Mouse (Mus musculus): ENCODE data around the gene Smyd1. TPM values are rescaled to one million over a fixed set of nuclear protein-coding genes. Genes with fewer than 3 reads are reported as not detected.

Gene Smyd1
- polyA plus RNA-seq, 1 experiment from 2014 or later, result 0.21 TPM

DNA sequence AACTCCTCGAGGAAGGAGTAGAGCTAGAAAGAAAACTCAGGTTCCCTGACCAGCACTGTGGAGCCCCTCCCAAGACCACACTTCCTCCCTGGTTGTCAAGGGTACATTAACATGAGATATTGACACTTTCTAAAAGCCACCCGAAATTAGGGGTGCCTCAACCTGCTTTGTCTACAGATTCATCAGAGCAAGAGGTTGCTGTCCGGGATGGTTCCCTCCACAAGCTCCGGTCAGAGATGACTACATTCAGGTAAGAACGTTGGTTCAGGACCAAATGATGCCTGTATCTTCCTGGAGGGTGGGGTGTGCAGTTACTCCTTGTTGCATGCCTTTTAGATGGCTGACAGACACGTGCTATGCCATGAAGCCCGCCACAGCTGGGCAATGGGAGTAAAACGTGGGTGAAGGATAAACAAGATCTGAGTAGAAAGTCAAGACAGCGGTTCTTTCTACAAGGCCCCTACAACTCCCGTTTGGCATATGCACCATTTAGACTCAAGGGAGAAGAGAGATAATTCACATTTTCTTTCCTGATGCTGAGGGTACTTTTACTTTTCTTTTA is 30.9 kb upstream of the Smyd1 start:
- no peak for ATAC-seq
- H3K4me2 ChIP-seq (ENCODE audit: low read length), result no peak overlapping the region
- no peak overlapping the region for H3K9ac ChIP-seq (ENCODE audit: low read depth, low read length)
- no peak overlapping the region for H3K27ac ChIP-seq (ENCODE audit: low read depth, low read length)
- no peaks in the 10 kb centered on the region for H3K27me3 ChIP-seq (replicated peaks; ENCODE audit: control insufficient read depth, insufficient read depth, low read length)
- WGBS, result 90% methylated on average over 10 of the region's 10 CpGs
- no peaks in the 10 kb centered on the region for H3K9me3 ChIP-seq (ENCODE audit: control insufficient read depth, low read length)
- no peaks in the 10 kb centered on the region for H3K4me1 ChIP-seq (ENCODE audit: control insufficient read depth, insufficient read depth, low read depth, low read length)
- H3K4me3 ChIP-seq (ENCODE audit: low read length), result no peak overlapping the region
- H3K36me3 ChIP-seq (ENCODE audit: control insufficient read depth, insufficient read depth, low read length), result no peaks in the 10 kb centered on the region

GRCm38 (mm10) chr6:71352201-71352600 is 30.2 kb upstream of the Smyd1 start:
- ATAC-seq, result no peak
- no peak overlapping the region for H3K4me2 ChIP-seq (ENCODE audit: low read length)
- H3K27me3 ChIP-seq (replicated peaks; ENCODE audit: control insufficient read depth, insufficient read depth, low read length), result no peaks in the 10 kb centered on the region
- 93% methylated on average over 6 of the region's 6 CpGs for WGBS
- no peaks in the 10 kb centered on the region for H3K9me3 ChIP-seq (ENCODE audit: control insufficient read depth, low read length)
- no peaks in the 10 kb centered on the region for H3K4me1 ChIP-seq (ENCODE audit: control insufficient read depth, insufficient read depth, low read depth, low read length)
- no peaks in the 10 kb centered on the region for H3K36me3 ChIP-seq (ENCODE audit: control insufficient read depth, insufficient read depth, low read length)
- no peak overlapping the region for H3K27ac ChIP-seq (ENCODE audit: low read depth, low read length)
- H3K9ac ChIP-seq (ENCODE audit: low read depth, low read length), result no peak overlapping the region
- no peak overlapping the region for H3K4me3 ChIP-seq (ENCODE audit: low read length)

- no peaks in the 10 kb centered on the region for H3K4me1 ChIP-seq (ENCODE audit: control insufficient read depth, insufficient read depth, low read depth, low read length)
- no peak overlapping the region for H3K4me3 ChIP-seq (ENCODE audit: low read length)
- no peaks in the 10 kb centered on the region for H3K27me3 ChIP-seq (replicated peaks; ENCODE audit: control insufficient read depth, insufficient read depth, low read length)
- no peaks in the 10 kb centered on the region for H3K36me3 ChIP-seq (ENCODE audit: control insufficient read depth, insufficient read depth, low read length)
- H3K9ac ChIP-seq (ENCODE audit: low read depth, low read length), result no peak overlapping the region
- H3K27ac ChIP-seq (ENCODE audit: low read depth, low read length), result no peak overlapping the region
- 91% methylated on average over 3 of the region's 3 CpGs for WGBS
- ATAC-seq, result no peak
- no peak overlapping the region for H3K4me2 ChIP-seq (ENCODE audit: low read length)
- no peaks in the 10 kb centered on the region for H3K9me3 ChIP-seq (ENCODE audit: control insufficient read depth, low read length)
These were observed 29.2 kb upstream of the Smyd1 start for GRCm38 (mm10) chr6:71351201-71351600.

DNA sequence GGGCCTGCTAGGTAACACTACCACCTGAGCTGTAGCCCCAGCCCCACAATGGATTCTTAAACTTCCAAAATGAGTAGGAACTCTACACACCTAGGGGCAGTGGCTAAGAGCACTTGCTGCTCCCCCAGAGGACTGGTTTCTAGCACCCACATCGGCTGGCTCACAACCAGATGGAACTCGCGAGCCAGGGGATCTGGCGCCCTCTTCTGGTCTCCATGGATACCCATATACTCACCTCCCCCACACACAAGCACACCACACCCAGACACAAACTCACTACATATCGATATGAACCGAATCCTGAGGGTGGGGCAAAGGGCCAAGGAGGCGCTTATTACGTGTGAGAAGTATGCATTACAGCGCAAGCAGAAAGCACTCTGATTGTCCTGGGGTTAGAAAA is 26.0 kb upstream of the Smyd1 start:
- Histone ChIP-seq H3K36me3 (ENCODE audit: control insufficient read depth, insufficient read depth, low read length) (no peaks in the 10 kb centered on the region), H3K4me3 (ENCODE audit: low read length) (no peak overlapping the region), H3K27ac (ENCODE audit: low read depth, low read length) (no peak overlapping the region), H3K9ac (ENCODE audit: low read depth, low read length) (no peak overlapping the region), H3K4me1 (ENCODE audit: control insufficient read depth, insufficient read depth, low read depth, low read length) (no peaks in the 10 kb centered on the region), H3K27me3 (replicated peaks; ENCODE audit: control insufficient read depth, insufficient read depth, low read length) (no peaks in the 10 kb centered on the region), H3K4me2 (ENCODE audit: low read length) (no peak overlapping the region), H3K9me3 (ENCODE audit: control insufficient read depth, low read length) (no peaks in the 10 kb centered on the region)
- no peak for ATAC-seq
- WGBS, result 93% methylated on average over 9 of the region's 9 CpGs

DNA sequence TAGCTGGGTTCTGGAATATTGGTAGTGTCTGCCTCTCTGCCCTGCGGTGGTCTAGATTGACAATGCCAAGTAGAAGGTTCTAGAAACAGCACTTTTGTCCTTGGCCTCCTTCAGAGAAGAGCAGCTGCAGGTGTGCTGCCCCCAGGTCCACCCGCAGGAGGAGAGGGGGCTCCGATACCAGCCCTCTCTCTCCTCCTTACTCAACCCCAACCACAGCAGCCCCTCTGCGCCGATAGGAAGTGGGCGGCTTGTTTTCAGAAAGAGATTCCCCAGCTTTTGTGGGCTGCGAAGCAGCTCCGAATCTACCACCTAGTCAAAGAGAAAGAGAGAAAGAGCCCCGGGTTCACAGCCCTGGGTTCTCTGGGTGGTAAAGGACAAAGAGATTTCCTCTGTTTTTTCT is 19.1 kb upstream of the Smyd1 start:
- Histone ChIP-seq H3K27me3 (replicated peaks; ENCODE audit: control insufficient read depth, insufficient read depth, low read length) (no peaks in the 10 kb centered on the region), H3K4me2 (ENCODE audit: low read length) (no peak overlapping the region), H3K9me3 (ENCODE audit: control insufficient read depth, low read length) (no peaks in the 10 kb centered on the region), H3K4me1 (ENCODE audit: control insufficient read depth, insufficient read depth, low read depth, low read length) (no peaks in the 10 kb centered on the region), H3K9ac (ENCODE audit: low read depth, low read length) (no peak overlapping the region), H3K4me3 (ENCODE audit: low read length) (no peak overlapping the region), H3K27ac (ENCODE audit: low read depth, low read length) (no peak overlapping the region), H3K36me3 (ENCODE audit: control insufficient read depth, insufficient read depth, low read length) (no peaks in the 10 kb centered on the region)
- WGBS, result 90% methylated on average over 9 of the region's 9 CpGs
- no peak for ATAC-seq

GRCm38 (mm10) chr6:71339351-71339750 is 17.3 kb upstream of the Smyd1 start:
- Histone ChIP-seq H3K9me3 (ENCODE audit: control insufficient read depth, low read length) (no peaks in the 10 kb centered on the region), H3K27me3 (replicated peaks; ENCODE audit: control insufficient read depth, insufficient read depth, low read length) (no peaks in the 10 kb centered on the region), H3K4me2 (ENCODE audit: low read length) (no peak overlapping the region), H3K4me3 (ENCODE audit: low read length) (no peak overlapping the region), H3K9ac (ENCODE audit: low read depth, low read length) (no peak overlapping the region), H3K27ac (ENCODE audit: low read depth, low read length) (no peak overlapping the region), H3K4me1 (ENCODE audit: control insufficient read depth, insufficient read depth, low read depth, low read length) (no peaks in the 10 kb centered on the region), H3K36me3 (ENCODE audit: control insufficient read depth, insufficient read depth, low read length) (no peaks in the 10 kb centered on the region)
- WGBS, result 88% methylated on average over 4 of the region's 4 CpGs
- no peak for ATAC-seq

GRCm38 (mm10) chr6:71338941-71339340 is 16.9 kb upstream of the Smyd1 start:
- Histone ChIP-seq H3K4me3 (ENCODE audit: low read length) (no peak overlapping the region), H3K36me3 (ENCODE audit: control insufficient read depth, insufficient read depth, low read length) (no peaks in the 10 kb centered on the region), H3K9ac (ENCODE audit: low read depth, low read length) (no peak overlapping the region), H3K27me3 (replicated peaks; ENCODE audit: control insufficient read depth, insufficient read depth, low read length) (no peaks in the 10 kb centered on the region), H3K27ac (ENCODE audit: low read depth, low read length) (no peak overlapping the region), H3K9me3 (ENCODE audit: control insufficient read depth, low read length) (no peaks in the 10 kb centered on the region), H3K4me1 (ENCODE audit: control insufficient read depth, insufficient read depth, low read depth, low read length) (no peaks in the 10 kb centered on the region), H3K4me2 (ENCODE audit: low read length) (no peak overlapping the region)
- ATAC-seq, result no peak
- 87% methylated on average over 3 of the region's 3 CpGs for WGBS

DNA sequence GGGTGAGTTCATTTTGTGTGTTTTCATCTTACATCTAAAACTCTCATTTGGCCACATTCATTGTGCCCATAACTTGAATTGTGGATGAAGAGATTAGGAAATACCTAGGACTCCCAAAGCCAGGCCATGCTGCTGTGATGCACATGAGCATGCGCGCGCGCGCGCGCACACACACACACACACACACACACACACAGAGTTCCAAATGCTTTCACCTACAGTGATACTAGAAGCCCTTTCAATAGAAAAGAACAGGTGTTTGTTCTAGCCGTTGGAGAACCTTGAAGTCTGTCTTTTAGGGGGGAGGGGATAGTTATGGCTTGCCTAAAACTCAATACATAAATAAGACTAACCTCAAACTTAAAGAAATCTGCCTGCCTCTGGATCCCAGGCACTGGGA is 15.6 kb upstream of the Smyd1 start:
- Histone ChIP-seq H3K4me1 (ENCODE audit: control insufficient read depth, insufficient read depth, low read depth, low read length) (no peaks in the 10 kb centered on the region), H3K4me3 (ENCODE audit: low read length) (no peak overlapping the region), H3K9ac (ENCODE audit: low read depth, low read length) (no peak overlapping the region), H3K27me3 (replicated peaks; ENCODE audit: control insufficient read depth, insufficient read depth, low read length) (no peaks in the 10 kb centered on the region), H3K4me2 (ENCODE audit: low read length) (no peak overlapping the region), H3K9me3 (ENCODE audit: control insufficient read depth, low read length) (no peaks in the 10 kb centered on the region), H3K27ac (ENCODE audit: low read depth, low read length) (no peak overlapping the region), H3K36me3 (ENCODE audit: control insufficient read depth, insufficient read depth, low read length) (no peaks in the 10 kb centered on the region)
- 98% methylated on average over 8 of the region's 8 CpGs for WGBS
- no peak for ATAC-seq

DNA sequence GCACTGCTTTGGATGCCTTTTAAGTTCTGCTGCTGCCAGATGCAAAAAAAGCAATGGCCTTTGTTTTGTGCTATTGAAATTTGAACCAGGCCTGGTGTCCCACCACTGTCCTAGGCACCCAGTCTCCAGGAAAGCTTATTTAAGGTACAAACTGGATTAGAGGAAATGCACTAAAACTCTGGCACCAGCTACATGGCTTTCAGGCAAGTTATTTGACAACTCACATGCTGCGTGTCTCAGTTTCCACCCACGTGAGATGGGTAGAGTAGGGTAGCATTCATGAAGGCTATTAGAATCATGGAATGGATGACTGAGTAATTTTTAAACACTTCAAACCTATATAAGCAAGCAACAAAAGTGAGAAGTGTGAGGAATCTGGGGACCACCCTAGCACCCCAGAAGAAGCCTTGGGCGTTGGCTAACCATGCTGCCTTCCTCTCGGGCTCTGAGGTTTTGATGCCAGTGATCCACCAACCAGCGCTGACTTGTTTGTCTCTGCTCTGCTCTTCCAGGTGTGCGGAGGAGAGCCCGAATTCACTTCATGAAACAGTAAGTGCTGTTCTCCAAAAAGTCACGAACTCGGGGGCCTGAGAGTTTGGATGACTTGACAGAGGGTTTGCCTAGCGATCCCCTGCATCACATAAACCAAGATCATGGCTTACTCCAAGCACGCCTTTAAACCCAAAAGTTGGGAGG is 11.7 kb upstream of the Smyd1 start:
- Histone ChIP-seq H3K9ac (ENCODE audit: low read depth, low read length) (no peak overlapping the region), H3K4me2 (ENCODE audit: low read length) (no peak overlapping the region), H3K4me1 (ENCODE audit: control insufficient read depth, insufficient read depth, low read depth, low read length) (no peaks in the 10 kb centered on the region), H3K9me3 (ENCODE audit: control insufficient read depth, low read length) (no peaks in the 10 kb centered on the region), H3K27ac (ENCODE audit: low read depth, low read length) (no peak overlapping the region), H3K36me3 (ENCODE audit: control insufficient read depth, insufficient read depth, low read length) (no peaks in the 10 kb centered on the region), H3K27me3 (replicated peaks; ENCODE audit: control insufficient read depth, insufficient read depth, low read length) (no peaks in the 10 kb centered on the region), H3K4me3 (ENCODE audit: low read length) (no peak overlapping the region)
- WGBS, result 94% methylated on average over 11 of the region's 11 CpGs
- no peak for ATAC-seq
